Mouse (Mus musculus): Measurements from ENCODE around the gene Gng2.

Gng2 gene

DNA sequence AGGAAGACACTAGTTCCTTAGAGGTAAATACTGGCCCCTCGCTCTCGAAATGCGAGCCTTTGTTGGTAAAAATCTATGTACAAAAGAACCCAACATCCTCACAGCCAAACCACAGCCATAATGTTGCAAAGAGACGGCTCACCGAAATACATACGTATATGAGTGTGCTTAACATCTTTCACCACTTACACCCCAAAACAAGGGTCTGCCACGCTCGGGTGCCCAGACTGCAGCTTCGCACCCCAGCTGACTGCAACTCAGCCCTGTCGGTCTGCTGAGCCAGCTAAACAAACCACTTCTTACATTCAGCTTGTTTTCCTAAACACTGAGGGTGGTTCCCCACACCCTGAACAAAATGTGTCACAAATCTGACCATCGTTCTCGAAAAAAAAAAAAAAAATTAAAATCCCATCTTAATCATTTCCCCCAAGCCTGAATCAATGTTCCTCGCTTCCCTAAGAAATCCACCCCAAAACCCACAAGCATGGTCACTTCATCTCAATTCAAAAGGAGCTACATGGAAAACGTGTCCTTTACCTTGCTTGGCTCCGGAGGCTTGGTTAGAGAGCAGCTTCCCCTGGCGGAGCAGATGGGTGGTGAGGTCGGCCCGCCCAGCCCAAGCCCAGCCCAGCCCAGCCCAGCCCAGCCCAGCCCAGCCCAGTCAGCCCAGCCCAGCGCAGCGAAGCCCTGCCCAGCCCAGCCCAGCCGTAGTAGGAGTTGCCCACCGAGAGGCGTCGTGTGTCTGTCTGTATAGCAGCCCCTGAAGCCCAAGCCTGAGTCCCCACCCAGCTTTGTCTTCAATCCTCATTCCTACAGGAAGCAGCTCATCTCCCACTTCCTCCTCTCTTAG lies 781 bp downstream of the Gng2 start:
- peak; percentile 48 for DNase-seq

GRCm38 (mm10) chr14:19974978-19975493 lies 2.4 kb downstream of the Gng2 start:
- DNase-seq = no peak

- DNase-seq = no peak
Observed at GRCm38 (mm10) chr14:19974429-19974828, 3.0 kb downstream of the Gng2 start.

GRCm38 (mm10) chr14:19972316-19973029 lies 5.0 kb downstream of the Gng2 start:
- no peak for DNase-seq

DNA sequence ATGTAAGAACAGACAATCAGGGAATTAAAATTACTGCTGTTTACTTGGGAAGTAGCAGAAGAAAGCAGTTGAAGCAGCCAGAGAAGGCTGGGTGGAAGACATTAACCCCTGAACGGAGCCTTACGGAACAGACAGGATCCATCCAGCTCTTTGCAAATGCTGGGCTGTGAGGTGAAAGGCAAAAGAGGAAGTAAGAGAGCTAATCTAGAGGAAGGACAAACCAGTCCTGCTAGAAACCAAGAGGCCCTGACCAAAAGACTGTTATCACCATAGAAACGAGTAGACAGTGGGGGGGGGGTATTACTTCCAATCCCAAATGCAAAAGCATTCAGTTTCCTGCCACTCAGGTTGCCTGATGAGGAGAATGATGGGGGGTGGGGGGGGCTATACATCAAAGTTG lies 6.6 kb downstream of the Gng2 start:
- DNase-seq = no peak

GRCm38 (mm10) chr14:19970106-19970785 lies 7.2 kb downstream of the Gng2 start:
- no peak for DNase-seq

- DNase-seq = no peak
Observed at GRCm38 (mm10) chr14:19969566-19969965, 7.9 kb downstream of the Gng2 start.

- no peak for DNase-seq
Observed at GRCm38 (mm10) chr14:19969011-19969521, 8.4 kb downstream of the Gng2 start.

DNA sequence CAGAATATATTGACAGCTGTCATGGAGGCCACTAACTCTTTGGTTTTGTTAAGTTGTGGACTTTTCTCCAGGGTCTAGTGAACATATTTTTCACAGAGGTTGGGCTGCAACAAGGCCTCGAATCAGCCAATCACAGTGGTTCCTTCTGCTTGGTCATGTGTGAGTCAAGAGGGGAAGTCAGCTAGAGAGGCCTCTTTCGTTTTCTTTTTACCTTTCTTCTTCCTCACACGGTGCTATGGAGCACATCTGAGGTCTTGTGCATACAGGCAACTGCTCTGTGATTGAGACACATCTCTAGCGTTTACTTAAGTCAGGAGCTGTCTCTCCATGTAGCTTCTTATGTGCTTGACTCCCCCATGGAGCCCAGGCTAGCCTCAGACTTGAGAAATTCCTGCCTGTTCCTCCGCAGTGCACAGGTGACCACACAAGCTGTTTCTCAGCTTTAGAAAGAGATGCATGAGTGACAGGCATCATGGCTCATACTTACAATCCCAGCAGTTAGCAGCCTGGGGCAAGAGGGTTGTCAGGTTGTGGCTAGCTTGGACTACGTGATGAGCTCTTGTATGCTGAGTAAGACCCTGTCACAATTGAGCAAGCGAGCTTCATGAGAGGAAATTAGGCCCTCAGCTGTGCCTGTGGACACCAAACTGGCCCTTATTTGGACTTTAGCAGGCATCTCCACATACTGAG lies 9.0 kb downstream of the Gng2 start:
- no peak for DNase-seq

GRCm38 (mm10) chr14:19967482-19967881 lies 9.9 kb downstream of the Gng2 start:
- no peak for DNase-seq

DNA sequence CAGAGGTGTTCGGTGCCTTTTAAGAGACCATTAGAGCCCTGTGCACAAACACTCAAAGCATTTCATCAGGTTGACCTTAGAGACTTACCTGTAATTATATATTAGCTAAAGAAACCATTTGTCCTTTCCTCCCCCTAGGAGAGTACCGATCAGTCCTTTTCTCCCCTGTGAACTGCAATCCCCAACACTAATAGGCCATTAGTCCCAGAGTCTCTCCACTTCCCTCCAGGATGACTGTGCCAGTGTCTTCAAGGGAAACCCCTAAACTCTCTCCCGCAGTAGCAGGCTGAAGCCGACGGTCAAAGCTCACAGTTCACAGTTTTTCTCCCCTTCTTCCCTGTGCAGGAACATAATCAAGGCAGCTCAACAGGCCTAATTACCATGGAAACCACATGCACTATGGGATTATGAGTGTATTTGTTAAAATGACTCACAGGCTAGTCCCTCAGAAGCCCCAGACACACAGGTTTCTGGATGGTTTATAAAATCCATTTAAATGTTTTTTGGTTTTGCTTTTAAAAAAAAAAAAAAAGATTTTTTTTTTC lies 13.4 kb downstream of the Gng2 start:
- no peak for DNase-seq

GRCm38 (mm10) chr14:19961924-19962915 lies 15.2 kb downstream of the Gng2 start:
- DNase-seq = no peak

DNA sequence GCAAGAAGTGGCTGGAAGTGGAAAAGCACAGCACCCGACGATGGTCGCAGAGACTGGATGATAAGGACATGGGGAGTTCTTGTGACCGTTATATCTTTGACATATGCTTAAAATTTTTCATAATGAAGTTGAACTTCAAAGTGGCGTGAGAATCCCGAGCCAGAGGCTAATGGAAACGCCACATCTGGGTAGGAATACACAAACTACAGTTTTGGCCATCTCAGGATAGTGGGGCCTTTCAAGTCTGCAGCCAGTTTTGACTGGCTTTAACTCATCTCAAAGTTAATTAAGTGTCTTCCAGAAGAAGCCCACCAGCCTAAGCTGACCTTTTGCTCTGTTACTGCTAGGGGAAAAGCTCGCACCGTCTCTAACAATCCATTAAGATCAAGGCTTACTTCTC lies 17.6 kb downstream of the Gng2 start:
- no peak for DNase-seq

GRCm38 (mm10) chr14:19955077-19955476 lies 22.4 kb downstream of the Gng2 start:
- DNase-seq = no peak

DNA sequence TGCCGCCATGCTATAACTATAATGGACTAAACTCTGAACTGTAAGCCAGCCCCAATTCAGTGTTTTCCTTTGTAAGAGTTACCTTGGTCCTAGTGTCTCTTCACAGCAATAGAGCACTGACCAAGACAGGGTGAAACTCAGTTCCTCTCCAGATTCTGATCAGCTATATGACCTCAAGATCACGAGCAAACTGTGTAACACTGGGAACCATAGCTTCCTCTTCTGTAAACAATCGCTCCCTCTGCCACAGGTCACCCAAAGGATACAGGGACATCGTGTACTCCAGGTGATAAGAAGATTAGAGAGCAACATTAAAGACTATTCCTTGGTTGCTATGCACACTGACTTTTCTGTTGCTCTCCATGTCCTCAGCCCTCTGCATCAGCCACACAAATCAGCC lies 26.6 kb downstream of the Gng2 start:
- DNase-seq = no peak

- DNase-seq = no peak
Observed at GRCm38 (mm10) chr14:19949475-19949874, 28.0 kb downstream of the Gng2 start.

DNA sequence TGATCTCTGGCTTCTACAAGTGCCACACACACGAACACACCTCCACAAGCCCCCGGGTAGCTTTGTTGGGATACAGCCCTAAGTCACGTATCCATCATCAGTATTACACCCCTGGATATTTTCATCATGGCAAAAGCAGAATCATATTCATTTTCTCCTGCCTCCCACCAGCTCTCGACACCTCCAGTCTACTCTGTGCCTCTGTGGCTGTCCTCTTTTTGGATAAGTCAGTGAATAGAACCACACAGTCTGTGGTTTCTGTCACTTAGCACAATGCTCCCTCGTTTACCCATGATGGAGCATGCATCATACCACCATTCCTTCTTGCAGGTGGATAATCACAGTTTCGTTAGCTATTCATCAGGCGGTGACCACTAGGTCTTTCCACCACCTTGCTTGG lies 31.2 kb downstream of the Gng2 start:
- no peak for DNase-seq

GRCm38 (mm10) chr14:19942732-19943131 lies 34.7 kb downstream of the Gng2 start:
- no peak for DNase-seq

GRCm38 (mm10) chr14:19942329-19942728 lies 35.1 kb downstream of the Gng2 start:
- no peak for DNase-seq

- DNase-seq = no peak
Observed at GRCm38 (mm10) chr14:19940066-19940465, 37.4 kb downstream of the Gng2 start.

GRCm38 (mm10) chr14:19938545-19938944 lies 38.9 kb downstream of the Gng2 start:
- no peak for DNase-seq
